Mouse (Mus musculus) megakaryocyte-erythroid progenitor cell, adult 5-6 weeks (primary cell): Measurements from ENCODE around the gene Ttc9. TPM values are rescaled to one million over a fixed set of nuclear protein-coding genes. Genes with fewer than 3 reads are reported as not detected.

Source experiments
- ATAC-seq: replicated peaks from 2 replicates; pipeline ENCODE4 v1.8.0; 2016; ENCODE audit warnings: mild to moderate bottlenecking, inconsistent platforms; ENCODE audit not compliant: severe bottlenecking, poor library complexity, low FRiP score, low TSS enrichment
- total RNA-seq, 2 experiments: library from RNA; stranded (forward) in 1 of 2; stranded (reverse) in 1 of 2; fragments of 200-1000, 215-1000 nt in 1 of 2; fragments of >200 nt in 1 of 2; fragmentation: Nextera tagmentation in 1 of 2; gene quantifications; 2 replicates each; pipeline ENCODE4 v1.2.3; 2014 to 2017

Ttc9 gene
- total RNA-seq (2014; fragmentation: Nextera tagmentation): not detected in 2 replicates
- total RNA-seq (2017): not detected in 2 replicates

DNA sequence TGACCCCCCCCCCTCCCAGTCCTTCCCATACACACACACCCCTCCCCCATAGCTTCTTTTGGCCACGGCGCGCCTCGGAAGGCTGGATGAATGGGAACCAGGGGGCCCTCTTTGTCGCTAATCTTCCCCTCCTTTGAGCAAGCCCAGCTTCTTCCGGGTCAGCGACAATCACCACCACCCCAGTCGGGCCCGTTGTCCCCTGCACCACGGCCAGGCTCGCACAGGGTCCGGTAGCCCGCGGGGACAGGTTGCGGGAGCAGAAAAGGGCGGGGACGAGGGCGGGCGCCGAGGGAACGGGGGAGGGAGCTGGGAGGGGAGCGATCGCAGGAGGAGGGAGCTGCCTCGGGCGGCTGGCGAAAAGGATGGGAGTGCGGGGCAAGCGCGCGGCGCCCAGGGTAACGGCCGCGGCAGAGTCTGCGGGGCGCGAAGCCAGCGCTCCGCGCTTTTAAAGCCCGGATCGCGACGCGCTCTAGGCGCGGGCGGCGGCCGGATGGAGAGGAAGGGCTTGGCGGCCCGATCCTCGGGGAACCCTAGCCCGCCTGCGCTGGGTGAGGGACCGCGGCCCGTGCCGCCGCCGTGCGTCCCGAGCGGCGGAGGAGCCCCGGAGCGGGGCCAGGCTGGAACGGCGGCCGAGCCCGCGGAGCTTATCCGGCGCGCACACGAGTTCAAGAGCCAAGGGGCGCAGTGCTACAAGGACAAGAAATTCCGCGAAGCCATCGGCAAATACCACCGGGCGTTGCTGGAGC, at the start of gene Ttc9:
Gene Ttc9, plus strand, starts transcription at position 335 of the 746 bp plus-strand sequence.
- ATAC-seq: no peak

DNA sequence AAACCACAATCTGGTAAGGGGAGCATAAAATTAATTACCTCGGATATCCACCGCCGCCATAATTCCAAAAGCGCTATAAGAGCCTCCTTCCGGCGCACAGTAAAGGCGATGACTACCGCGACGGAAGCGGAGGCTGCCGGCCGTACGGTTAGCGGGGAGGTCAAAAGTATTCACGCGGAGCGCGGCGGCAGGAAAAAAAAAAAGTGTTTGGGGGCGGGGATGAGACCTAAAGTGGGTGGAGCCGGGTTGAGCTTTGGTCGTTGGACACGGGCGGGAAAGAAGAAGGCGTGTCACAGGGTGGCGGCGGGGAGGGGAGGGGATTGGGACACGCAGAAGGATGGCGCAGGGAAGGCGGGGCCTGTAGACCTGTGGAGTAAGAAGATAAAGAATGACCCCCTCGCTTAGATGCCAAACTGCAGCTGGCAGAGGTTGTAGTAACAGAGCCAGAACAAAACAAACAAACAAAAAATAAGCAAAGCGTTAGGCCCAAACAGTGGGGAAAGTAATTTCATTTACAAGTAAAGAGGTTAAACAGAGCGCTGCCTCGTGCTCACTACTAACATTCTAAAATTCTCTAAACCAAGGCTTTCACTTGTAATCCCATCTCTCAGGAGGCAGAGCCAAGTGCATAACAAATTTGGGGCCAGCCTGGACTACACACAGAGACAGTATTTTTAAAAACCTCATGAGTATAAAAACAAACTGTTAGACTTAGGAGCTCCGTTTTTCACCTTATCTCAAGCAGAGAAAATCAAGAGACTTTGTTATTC, 36.0 kb upstream of the Ttc9 start, which contains the start of gene Med6:
Gene Med6, minus strand, starts transcription at position 107 of the 770 bp plus-strand sequence.
- ATAC-seq: peak; percentile 99

DNA sequence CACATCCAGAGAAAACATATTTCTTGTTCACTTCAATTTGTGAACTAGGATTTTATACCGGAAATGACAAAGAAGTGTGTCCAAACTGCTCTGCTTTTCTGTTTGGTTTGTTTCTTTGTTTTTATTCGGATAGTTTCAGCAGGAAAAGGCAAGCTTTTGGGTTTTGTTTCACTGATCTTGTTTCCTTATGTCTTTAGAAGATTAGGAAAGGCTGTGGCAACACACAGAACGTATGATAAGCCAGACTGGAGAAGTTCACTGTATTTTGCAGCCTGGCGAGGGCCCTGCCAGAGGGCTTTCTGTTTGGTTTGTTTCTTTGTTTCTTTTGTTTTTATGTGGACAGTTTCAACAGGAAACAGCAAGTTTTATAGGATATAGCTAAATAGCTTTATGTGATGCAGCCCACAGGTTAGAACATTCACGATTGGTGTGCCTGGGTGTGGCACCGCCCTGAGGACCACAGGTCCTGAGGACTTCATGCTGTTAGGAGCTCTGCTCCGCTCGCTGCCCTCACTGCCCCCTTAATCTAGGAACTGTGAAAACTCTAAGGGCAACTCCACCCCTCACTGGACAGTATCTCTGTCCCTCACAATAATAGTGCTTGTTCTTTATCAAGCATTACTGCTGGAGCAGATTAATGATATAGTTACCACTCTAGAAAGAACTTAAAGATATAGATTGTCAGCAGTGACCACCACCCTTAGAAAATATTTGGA, 34.3 kb upstream of the Ttc9 start:
- peak; percentile 68 for ATAC-seq

DNA sequence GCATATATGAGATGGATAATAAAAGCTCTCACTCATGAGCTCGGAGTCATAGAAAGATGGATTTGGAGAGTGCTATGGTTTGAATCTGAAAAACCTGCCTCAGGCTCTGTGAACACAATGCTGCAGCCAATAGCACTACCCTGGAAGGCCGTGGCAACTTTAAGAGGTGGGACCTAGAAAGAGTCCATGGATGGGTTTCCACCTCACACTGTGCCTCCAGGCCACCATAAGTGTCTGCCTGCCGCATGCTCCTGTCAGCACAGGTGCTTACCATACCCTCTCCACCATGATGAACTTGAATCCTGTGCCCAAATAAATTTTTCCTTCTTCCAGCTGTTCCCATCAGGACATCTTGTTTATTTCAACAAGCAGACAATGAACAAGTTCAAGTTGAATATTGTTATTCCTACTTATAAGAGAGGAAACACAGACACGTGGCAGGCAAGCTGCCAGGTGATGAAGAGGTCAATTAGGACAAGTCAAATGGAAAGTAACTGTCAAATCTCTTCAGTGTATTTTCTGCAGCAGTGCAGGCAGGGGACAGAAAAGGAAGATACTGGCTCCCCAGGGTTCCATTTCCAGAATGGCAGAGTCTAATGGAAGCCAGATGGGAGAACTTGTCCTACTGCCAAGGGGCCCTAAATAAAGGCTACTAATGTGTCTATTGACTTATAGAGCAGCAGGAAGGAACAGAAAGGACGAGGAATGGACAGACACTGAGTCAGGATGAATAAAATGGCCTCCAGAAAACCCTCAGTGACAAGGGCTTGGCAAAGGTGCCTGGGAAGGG, 25.9 kb upstream of the Ttc9 start:
- ATAC-seq: no peak

- ATAC-seq: no peak
Observed at GRCm38 (mm10) chr12:81609445-81609844, 21.6 kb upstream of the Ttc9 start.

GRCm38 (mm10) chr12:81615807-81616206, 15.2 kb upstream of the Ttc9 start:
- no peak for ATAC-seq

DNA sequence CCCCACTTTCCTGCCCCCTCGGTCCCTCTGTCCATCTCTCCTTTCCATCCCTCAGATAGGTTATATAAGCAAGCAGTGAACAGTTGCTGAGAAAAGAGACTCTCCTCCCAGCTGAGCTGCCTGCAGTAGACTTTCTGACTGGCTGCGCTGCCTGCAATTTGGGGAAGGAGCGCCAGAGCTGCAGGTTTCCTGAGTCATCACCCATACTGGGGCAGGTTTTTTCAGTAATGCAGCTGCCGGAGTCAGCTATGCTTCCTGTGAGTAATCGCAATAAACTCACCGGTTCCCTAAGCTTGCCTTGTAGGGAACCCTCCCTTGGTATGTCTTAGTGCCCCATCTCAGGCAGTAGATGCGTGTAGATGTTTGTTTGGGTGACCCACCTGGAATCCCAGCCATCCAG, 14.1 kb upstream of the Ttc9 start:
- no peak for ATAC-seq

DNA sequence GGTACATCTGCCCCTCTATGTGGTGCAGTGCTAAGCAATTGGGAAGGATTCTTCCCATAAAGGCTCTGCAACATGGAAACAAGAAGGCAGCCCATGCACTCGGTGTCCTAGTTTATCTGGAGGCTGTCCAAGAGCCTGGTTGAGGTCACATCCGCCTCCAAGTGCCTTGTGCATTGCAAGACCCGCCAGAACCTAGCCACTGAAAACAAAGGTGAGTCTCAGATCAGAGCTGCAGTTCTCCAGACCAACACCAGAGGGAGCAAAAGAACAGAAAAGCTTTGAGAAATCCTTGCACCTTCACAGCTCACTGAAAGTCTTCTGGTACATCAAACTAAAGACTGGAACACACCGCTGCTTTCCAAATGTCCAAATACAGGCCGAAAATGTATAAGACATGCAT, 11.7 kb upstream of the Ttc9 start:
- ATAC-seq: peak; percentile 59

DNA sequence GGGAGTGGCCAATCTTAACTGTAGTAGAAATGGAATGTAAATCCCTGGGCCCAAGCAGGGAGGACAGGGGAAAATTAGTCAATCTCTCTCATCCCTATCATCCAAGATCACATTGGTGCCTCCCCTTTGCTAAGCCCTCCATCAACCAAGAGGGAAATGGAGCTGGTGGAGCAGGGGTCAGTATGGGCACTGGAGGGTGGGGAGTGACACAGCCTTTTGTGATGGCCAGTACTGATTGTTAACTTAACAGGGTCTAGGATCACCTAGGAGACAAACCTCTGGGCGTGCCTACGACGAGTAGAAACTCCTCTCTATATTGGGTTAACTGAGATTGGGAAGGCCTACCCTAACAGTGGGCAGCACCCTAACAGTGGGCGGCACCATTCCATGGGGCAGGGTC, 7.7 kb upstream of the Ttc9 start:
- no peak for ATAC-seq

DNA sequence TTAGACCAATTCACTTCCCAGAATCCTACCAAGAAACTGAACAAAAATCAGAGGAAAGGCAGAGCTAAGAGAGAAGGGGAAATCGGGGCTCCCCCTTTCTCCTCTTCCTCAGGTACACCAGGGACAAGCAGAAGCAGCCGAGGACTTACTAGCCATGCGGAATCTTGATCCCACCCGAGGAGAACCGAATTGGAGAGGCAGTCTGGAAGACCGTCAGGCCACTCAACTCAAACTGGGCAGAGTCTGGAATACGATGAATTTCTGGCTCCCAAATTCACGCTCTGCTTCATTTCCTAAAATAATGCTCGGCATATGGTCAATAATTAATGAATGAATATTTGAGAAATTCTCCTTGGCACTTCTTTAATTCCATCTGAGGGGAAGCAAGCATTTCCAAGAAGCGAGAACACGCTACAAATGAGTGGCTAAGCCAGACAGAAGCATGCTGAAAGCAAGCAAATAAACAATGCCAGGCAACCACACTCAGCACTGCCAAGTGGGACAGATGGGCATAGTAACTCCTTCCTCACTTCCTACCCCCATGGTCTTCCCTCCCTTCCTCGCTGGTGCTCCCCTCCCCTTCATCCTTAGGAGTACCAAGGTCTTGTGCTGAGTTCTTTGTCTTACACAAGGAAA, 4.7 kb upstream of the Ttc9 start:
- ATAC-seq: no peak

DNA sequence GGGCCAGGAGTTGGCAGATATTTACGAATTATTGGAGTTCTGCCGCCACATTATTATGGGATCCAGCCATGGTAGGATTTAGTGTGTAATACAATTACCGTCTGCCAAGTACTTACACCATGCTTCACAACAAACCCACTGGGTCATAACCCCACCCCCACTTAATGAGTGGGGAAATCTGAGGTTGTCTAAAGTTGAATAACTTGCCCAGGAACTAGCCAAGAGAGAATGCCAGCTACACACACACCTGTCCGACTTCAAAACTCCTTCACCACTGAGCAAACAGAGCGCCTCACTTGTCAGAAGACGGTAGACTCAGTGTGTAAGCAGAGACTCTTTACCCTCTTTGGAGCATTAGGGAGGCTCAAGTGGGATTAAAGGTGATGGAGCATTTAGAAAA, 3.6 kb upstream of the Ttc9 start:
- no peak for ATAC-seq

DNA sequence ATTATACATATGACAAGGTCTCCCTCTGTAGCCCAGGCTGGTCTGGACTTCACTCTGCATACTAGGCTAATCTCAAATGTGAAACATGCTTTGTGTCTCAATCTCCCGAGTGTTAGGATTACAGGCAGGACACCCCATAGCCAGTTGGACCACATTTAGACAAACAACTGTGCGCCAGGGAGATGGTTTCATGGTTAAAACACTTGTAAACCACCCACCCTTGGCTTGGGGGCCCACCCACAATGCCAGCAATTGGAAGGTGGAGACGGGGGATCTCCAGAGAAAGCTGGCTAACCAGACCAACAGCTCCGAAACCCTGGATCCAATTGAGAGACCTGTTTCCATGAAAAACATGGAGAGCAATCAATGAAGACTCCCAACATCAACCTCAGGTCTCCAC, 3.0 kb upstream of the Ttc9 start:
- ATAC-seq: no peak

- ATAC-seq: no peak
Observed at GRCm38 (mm10) chr12:81630520-81630914, 532 bp upstream of the Ttc9 start.

DNA sequence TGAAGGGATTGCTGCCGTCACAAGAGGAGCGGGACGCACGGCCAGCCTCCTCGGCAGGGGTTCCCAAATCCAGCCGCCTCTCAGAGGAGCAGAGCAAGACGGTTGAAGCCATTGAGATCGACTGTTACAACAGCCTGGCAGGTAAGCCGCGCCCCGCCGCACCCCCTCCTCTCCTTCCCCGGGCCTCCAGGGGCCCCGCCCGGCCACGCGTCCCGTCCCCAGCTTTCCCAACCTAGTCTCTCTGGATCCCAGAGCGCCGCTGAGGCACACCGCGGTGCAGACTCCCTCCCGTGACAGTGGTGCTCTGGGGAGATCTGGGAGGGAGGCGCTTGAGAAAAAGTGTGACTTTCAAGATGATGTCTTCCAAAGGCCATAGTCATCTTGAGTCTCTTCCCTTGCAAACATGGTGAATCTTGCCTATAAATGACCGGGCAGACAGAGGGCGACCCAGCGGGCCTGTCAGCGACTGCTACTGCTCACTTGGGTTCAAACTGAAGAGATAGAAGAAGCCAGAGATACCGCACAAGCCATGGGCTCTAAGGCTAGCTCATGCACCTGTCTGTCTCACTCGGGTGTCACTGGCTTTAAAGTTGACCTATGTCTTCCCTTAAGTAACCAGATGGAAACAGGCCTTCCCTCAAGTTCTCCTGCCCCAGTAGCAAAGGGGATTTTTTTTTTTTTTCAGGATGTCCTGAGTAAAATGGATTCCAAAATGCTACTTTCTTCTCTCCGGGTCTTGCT, 782 bp downstream of the Ttc9 start:
- no peak for ATAC-seq

DNA sequence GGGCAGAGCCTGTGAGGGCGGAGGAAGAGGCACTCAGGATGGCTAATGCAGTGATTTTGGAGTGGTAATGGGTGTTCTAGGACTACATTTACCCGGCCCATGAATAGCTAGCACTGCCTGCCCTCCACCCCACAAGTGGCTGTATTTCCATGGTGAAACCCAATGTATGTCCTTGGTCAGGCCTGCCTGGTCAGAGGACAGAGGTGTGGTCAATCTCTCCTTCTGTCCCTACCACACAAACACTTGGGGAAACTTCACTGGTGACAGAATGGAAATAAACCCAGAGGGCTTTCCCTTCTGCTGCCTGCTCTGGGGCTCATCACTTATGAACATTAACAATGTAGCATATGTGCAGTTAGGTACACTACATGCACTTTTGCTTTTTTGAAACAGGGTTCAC, 2.2 kb downstream of the Ttc9 start:
- no peak for ATAC-seq

GRCm38 (mm10) chr12:81640656-81641055, 9.6 kb downstream of the Ttc9 start:
- no peak for ATAC-seq

- ATAC-seq: no peak
Observed at GRCm38 (mm10) chr12:81642361-81643082, 11.5 kb downstream of the Ttc9 start.

GRCm38 (mm10) chr12:81646811-81647210, 15.8 kb downstream of the Ttc9 start:
- ATAC-seq: no peak
